Mouse (Mus musculus): ENCODE measurements around the gene Dnmt3l. TPM values are rescaled to one million over a fixed set of nuclear protein-coding genes. Genes with fewer than 3 reads are reported as not detected.

Gene Dnmt3l
- polyA plus RNA-seq, 1 experiment: not detected

DNA sequence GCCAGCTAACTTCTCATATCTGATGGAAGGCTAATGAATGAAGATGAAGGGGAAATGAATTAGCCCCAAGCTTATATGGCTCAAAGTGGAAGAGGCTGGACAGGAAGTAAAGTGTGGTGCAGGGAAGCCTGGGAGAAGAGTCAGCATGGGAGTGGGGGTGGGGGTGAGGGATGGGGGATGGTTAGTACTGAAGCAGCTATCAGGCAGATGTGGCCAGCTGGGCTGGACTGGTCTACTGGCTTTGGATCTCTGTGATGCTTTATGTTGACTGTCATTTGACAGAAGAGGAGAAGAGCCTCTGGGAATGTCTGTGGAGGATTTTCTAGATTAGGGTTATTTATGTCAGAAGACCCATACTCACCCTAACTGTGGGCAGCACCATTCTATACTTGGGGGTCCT, 53.5 kb downstream of the Dnmt3l start:
- no peak for TF ChIP-seq GATA1 (IDR thresholded peaks at IDR 0.05; ENCODE audit: low read length)

DNA sequence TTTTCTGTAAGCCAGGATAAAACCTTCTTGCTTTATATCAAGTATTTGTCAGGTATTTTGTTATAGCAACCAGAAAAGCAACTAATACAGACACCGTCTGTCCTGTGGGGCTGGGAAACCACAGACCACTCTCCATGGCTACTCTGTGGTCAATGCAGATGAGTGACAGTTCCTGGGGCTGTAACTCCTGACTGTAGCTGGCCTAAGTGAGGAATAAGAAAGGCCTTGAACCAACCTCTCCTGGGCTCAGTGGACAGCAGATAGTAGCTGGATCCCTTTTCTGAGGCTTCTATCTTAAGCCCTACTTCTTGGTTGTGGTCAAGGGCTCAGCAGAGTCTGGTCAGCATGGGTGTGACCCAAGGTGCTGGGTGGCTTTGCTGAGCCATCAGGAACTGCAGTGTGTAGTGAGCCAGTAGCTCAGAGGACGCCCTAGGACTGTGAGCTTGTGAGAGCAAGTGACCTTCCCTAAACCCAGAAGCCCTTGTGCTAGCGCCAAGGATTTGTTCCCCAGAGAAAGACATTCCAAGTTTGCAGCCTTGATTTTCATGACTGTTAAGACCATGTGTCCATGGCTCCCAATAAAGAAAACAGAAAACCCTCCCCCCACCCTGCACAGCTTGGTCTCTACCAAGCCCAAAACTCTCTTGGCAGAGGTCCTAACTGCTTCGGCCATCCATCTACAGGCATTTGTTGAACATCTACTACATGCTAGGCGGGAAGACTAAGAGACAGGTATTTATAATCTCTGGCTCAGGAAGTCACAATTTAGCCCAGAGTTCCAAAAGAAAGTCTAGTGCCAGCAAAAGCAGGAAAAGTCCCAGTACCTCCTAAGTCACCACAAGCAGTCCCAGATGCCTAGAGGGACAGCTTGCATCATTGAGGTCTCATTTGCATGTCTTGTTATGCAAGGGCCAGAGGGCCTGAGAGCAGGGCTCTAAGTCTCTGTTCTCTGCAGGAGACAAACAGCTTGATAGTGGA, 54.5 kb downstream of the Dnmt3l start:
- TF ChIP-seq GATA1 (IDR thresholded peaks at IDR 0.05; ENCODE audit: low read length): no peak

DNA sequence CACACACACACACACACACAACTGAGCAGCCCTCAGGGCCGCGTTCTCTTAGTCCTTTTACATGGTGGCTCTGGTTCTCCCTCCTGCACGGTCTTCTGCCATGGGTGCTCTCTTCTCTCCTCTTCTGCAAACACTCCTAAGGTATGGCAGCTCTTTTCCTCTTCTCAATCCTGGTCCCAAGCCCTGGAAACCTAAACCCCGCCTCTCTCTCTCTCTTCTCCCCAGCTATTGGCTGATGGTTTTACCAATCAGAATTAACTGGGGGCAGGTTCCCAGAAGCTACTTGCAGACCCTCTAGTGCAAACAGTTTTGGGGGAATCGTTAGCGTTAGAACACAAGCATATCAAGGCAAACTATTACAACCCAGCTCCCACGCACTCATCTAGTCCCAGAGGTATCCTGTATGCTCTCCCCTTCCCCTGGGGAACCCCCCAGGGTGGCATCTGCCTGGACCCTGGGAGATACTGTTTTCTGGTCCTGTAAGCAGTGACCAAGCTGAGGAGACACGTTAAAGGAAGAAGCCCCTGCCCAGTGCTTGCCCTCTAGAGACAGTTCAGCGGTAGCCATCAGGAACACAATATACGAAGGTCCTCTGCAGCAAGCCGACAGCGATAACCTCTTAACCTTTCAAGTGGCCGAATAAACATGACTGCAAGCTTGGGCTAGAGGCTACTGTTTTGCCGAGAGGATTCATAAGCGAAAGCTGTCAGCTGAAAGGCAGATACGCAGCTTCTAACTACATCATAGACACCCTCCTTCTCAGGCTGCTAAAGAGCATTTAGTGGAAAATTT, 59.4 kb downstream of the Dnmt3l start:
- TF ChIP-seq GATA1 (IDR thresholded peaks at IDR 0.05; ENCODE audit: low read length): no peak

DNA sequence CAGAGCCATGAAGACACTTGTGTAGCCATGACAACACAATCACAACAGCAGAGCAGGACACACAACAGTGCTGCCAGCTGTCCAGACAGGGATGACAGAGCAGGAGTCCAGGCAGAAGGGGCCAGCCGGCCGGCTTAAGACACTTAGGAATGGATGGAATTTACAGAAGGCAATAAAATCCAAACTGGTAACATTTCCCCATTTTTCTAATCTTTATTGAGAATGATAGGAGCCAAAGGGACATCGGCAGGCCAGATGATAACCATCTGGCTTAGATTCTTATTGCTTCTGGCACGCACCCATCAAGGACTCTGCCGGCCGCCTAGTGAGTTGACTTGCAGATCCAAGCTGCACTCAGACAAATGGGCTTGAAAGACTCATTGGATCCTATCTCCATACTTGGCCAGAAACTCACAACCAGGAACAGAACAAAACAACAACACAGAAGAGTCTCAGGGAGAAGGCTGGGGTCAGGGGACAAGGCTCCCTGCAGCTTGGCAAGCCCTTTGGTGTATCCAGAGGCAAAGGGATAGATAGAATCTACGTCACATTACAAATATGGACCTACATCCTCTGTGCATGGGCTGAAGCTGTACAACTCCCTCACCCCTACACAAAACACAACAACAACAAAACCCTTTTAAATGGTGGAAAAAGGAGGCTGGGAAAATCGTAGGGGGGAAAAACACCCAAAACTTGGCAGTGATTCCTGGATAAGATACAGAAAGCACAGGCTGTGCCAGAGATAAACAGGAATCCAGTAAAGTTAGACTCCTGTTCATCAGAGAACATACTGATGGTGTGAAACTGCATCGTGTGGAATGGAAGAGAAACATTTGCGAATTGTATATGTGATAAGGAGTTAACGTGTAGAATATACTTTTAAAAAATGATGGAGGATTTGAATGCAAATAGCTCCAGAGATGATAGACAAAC, 63.1 kb downstream of the Dnmt3l start:
- no peak for TF ChIP-seq GATA1 (IDR thresholded peaks at IDR 0.05; ENCODE audit: low read length)

DNA sequence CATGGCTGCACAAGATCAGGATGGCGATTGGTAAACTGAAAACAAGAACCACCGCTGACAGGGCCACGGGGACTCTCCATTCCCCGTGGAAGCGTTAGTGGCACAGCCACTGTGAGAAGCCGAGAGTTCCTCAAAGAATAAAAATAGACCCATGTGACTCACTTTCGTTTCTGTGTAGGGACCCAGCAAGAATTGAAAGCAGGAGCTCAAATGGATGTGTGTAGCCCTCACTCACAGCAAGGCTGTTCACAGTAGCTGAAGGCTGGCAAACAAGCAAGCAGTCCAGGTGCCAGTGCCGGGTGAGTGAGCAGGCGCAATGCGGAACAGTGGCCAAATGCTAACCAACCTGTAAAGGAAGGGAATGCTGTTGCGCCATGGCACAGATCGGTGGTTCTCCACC, 63.8 kb downstream of the Dnmt3l start:
- no peak for TF ChIP-seq GATA1 (IDR thresholded peaks at IDR 0.05; ENCODE audit: low read length)

Other genes starting within 250 kb of the Dnmt3l start
- gene Gm9639, start 246.9 kb upstream of the Dnmt3l start, polyA plus RNA-seq (2012): not detected in 2 replicates
- gene Gm19668, start 242.8 kb upstream of the Dnmt3l start, polyA plus RNA-seq (2012): not detected in 2 replicates
- not detected in 2 replicates for gene Gm9507, start 230.1 kb upstream of the Dnmt3l start, polyA plus RNA-seq (2012)
- not detected in 2 replicates for gene Gm2696, start 227.3 kb upstream of the Dnmt3l start, polyA plus RNA-seq (2012)
- gene Krtap10-4, start 214.9 kb upstream of the Dnmt3l start, polyA plus RNA-seq (2012): not detected in 2 replicates
- gene Krtap10-10, start 206.0 kb upstream of the Dnmt3l start, polyA plus RNA-seq (2012): not detected in 2 replicates
- not detected in 2 replicates for gene Gm36176, start 195.1 kb upstream of the Dnmt3l start, polyA plus RNA-seq (2012)
- gene Gm10318, start 189.1 kb upstream of the Dnmt3l start, polyA plus RNA-seq (2012): not detected in 2 replicates
- gene Gm3285, start 180.0 kb upstream of the Dnmt3l start, polyA plus RNA-seq (2012): not detected in 2 replicates
- gene Lrrc3, start 139.4 kb upstream of the Dnmt3l start, polyA plus RNA-seq (2012): not detected in 2 replicates
- gene Trpm2, start 71.4 kb upstream of the Dnmt3l start, polyA plus RNA-seq (2012): not detected in 2 replicates
- gene 1810043G02Rik, start 63.4 kb upstream of the Dnmt3l start, polyA plus RNA-seq (2012): 27.6 and 27.7 TPM in 2 replicates
- 111 and 128 TPM in 2 replicates for gene Pfkl, start 31.9 kb upstream of the Dnmt3l start, polyA plus RNA-seq (2012)
- gene Aire, start 1.7 kb downstream of the Dnmt3l start, polyA plus RNA-seq (2012): 0.09 TPM in 1 of 2 replicates, not detected in the other
- not detected in 2 replicates for gene Icosl, start 27.4 kb downstream of the Dnmt3l start, polyA plus RNA-seq (2012)
- 88.0 and 106 TPM in 2 replicates for gene D10Jhu81e, start 127.8 kb downstream of the Dnmt3l start, polyA plus RNA-seq (2012)
- 19.6 and 23.1 TPM in 2 replicates for gene Pwp2, start 143.2 kb downstream of the Dnmt3l start, polyA plus RNA-seq (2012)
- gene Trappc10, start 202.7 kb downstream of the Dnmt3l start, polyA plus RNA-seq (2012): 67.8 and 109 TPM in 2 replicates

All from G1E-ER4 (cell line).